Mouse (Mus musculus): Measurements from ENCODE around the gene Agrp. TPM values are rescaled to one million over a fixed set of nuclear protein-coding genes. Genes with fewer than 3 reads are reported as not detected.

The Agrp gene
- polyA plus RNA-seq, 1 experiment = not detected

DNA sequence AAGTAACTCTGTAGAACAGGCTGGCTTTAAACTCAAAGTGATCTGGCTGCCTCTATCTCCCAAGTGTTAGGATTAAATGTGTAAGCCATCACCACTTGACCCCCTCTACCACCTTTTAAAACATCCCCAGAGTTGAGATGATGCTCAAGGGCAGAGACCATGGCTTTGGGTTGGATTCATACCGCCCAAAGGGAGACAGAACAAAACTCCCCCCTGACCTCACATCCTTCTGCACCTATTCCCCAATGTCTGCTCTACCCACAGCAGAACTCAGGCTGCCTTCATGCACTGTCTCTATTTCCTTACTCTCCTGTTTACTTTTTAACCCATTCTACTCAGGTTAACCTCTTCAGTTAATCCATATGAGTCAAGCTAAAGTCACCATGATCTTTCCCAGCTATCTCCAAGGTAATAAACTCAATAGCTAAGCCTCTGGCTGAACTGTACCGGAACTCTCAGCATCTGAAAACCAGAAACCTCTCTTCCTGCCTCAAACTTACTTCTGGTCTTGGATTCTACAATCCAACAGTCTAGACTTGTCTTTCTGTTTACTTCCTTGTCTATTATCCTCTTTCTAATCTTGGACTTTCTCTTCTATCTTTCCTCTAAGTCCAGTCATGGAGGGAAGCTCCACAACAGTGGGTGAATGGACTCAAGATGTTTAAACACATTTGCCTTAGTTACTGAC is 2.3 kb downstream of the Agrp start:
- Histone ChIP-seq H3K27ac (replicated peaks; ENCODE audit: low read depth, low read length) (no peak overlapping the region), H3K4me3 (ENCODE audit: insufficient read depth, low read depth, low read length) (peak overlapping the region; percentile 70; the same call in 1 of the 2 replicates), H3K4me1 (ENCODE audit: control insufficient read depth, insufficient read depth, insufficient read length, low read length) (peaks cover 6% of the 10 kb centered on the region; the same call in 1 of the 2 replicates)

- no peaks in the 10 kb centered on the region for H3K4me1 ChIP-seq (ENCODE audit: control insufficient read depth, insufficient read depth, insufficient read length, low read length)
- no peak overlapping the region for H3K27ac ChIP-seq (replicated peaks; ENCODE audit: low read depth, low read length)
- no peak overlapping the region for H3K4me3 ChIP-seq (ENCODE audit: insufficient read depth, low read depth, low read length)
Observed at GRCm38 (mm10) chr8:105629337-105629736, 7.9 kb downstream of the Agrp start.

DNA sequence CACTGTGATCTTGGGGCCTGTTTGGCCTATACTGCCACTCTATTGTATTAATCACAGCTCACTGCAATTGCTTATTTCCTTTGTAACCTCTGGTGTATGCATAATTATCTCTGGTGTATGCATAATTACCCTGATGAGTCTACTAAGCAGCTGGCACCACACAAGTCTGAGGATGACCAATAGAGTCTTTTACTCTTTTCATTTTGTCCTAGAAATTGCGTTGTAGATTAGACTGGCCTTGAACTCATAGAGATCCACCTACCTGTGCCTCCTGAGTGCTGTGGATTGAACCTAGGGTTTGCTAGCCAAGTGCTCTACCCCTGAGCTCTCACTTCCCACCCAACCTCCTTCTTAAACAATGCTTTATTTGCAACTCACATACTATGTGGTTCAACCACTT is 11.1 kb downstream of the Agrp start:
- no peak overlapping the region for H3K27ac ChIP-seq (replicated peaks; ENCODE audit: low read depth, low read length)
- H3K4me1 ChIP-seq (ENCODE audit: control insufficient read depth, insufficient read depth, insufficient read length, low read length) = peaks cover 4% of the 10 kb centered on the region; the same call in 1 of the 2 replicates
- H3K4me3 ChIP-seq (ENCODE audit: insufficient read depth, low read depth, low read length) = no peak overlapping the region

DNA sequence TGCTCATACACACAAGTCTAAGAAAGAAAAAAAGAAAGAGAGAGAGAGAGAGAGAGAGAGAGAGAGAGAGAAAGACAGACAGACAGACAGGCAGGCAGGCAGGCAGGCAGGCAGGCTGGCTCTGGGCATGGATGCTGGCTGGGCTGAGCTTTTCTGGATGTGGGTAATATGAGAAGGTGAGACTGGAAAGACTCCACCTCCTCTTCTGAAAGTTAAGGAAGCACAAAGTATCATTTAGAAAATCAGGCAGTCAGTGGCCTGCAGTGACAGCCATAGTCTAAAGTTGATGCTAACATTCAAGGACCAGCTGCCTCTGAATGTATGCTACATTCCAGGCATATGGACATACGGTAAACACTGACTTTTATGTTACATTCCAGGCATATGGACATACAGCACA is 12.4 kb downstream of the Agrp start:
- Histone ChIP-seq H3K4me1 (ENCODE audit: control insufficient read depth, insufficient read depth, insufficient read length, low read length) (peaks cover 4% of the 10 kb centered on the region; the same call in 1 of the 2 replicates), H3K27ac (replicated peaks; ENCODE audit: low read depth, low read length) (no peak overlapping the region), H3K4me3 (ENCODE audit: insufficient read depth, low read depth, low read length) (no peak overlapping the region)

- H3K4me3 ChIP-seq (ENCODE audit: insufficient read depth, low read depth, low read length) = no peak overlapping the region
- H3K4me1 ChIP-seq (ENCODE audit: control insufficient read depth, insufficient read depth, insufficient read length, low read length) = peaks cover 4% of the 10 kb centered on the region; the same call in 1 of the 2 replicates
- no peak overlapping the region for H3K27ac ChIP-seq (replicated peaks; ENCODE audit: low read depth, low read length)
Observed at GRCm38 (mm10) chr8:105624401-105624800, 12.8 kb downstream of the Agrp start.

GRCm38 (mm10) chr8:105623679-105624245 is 13.4 kb downstream of the Agrp start:
- peaks cover 4% of the 10 kb centered on the region; the same call in 1 of the 2 replicates for H3K4me1 ChIP-seq (ENCODE audit: control insufficient read depth, insufficient read depth, insufficient read length, low read length)
- H3K27ac ChIP-seq (replicated peaks; ENCODE audit: low read depth, low read length) = peak overlapping the region; percentile 1; the same call in 1 of the 2 replicates
- H3K4me3 ChIP-seq (ENCODE audit: insufficient read depth, low read depth, low read length) = no peak overlapping the region

- H3K27ac ChIP-seq (replicated peaks; ENCODE audit: low read depth, low read length) = peak overlapping the region; percentile 24; the same call in 1 of the 2 replicates
- no peak overlapping the region for H3K4me3 ChIP-seq (ENCODE audit: insufficient read depth, low read depth, low read length)
- H3K4me1 ChIP-seq (ENCODE audit: control insufficient read depth, insufficient read depth, insufficient read length, low read length) = peaks cover 4% of the 10 kb centered on the region; the same call in 1 of the 2 replicates
Observed at GRCm38 (mm10) chr8:105623118-105623517, 14.1 kb downstream of the Agrp start.

DNA sequence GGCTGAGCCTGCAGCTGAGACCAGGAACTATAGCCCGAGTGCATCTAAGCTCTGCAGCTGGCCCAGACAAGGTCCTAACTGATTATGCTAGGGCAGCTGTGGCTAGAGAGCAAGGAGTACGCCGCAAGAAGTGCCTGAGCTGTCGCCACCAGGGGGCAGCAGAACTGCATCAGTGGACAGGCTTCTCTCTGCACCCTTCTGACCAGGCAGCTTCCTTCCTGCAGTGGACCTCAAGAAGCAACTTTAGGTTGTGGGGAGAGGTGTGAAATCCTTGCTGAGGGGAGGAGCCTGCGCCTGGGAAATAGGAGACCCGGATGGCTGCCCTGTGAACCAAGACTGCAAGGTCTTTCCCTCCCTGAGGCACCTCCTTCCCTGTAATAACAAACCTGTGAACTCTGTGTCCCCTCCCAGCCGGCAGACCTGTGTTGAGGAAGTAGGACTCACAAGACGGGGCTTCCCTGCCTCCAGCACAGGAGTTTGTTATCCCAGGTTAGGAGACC is 14.7 kb downstream of the Agrp start:
- Histone ChIP-seq H3K27ac (replicated peaks; ENCODE audit: low read depth, low read length) (peak overlapping the region; percentile 24; the same call in 1 of the 2 replicates), H3K4me3 (ENCODE audit: insufficient read depth, low read depth, low read length) (no peak overlapping the region), H3K4me1 (ENCODE audit: control insufficient read depth, insufficient read depth, insufficient read length, low read length) (peaks cover 4% of the 10 kb centered on the region; the same call in 1 of the 2 replicates)

- H3K4me3 ChIP-seq (ENCODE audit: insufficient read depth, low read depth, low read length) = no peak overlapping the region
- peaks cover 4% of the 10 kb centered on the region; the same call in 1 of the 2 replicates for H3K4me1 ChIP-seq (ENCODE audit: control insufficient read depth, insufficient read depth, insufficient read length, low read length)
- H3K27ac ChIP-seq (replicated peaks; ENCODE audit: low read depth, low read length) = no peak overlapping the region
Observed at GRCm38 (mm10) chr8:105621841-105622240, 15.4 kb downstream of the Agrp start.

DNA sequence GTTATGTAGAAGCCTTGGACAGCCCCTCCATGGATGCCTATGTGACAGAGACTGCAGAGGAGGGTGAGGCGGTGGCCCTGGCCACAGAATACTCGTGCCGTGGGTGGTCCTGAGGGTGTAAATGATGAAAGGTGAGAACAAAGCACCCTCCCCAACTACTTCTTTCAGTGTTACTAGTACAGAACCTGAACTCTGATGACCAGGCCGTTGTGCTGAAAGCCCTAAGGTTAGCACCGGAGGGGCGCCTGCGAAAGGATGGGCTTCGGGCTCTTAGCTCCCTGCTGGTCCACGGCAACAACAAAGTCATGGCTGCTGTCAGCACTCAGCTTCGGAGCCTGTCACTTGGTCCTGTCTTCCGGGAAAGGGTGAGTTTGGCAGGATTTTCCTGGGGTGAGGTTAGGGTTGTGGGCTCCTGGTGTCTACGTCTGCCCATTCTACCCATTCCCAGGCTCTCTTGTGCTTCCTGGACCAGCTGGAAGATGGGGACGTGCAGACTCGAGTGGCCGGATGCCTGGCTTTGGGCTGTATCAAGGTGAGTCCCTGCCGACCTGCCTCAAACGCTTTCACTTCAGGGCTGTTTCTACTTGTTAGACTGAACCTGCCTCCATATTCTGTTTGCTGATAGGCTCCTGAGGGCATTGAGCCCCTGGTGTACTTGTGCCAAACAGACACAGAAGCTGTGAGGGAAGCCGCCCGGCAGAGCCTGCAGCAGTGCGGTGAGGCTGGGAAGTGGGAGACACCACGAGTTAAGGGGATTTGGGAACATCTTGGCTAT is 16.1 kb downstream of the Agrp start:
- Histone ChIP-seq H3K27ac (replicated peaks; ENCODE audit: low read depth, low read length) (no peak overlapping the region), H3K4me1 (ENCODE audit: control insufficient read depth, insufficient read depth, insufficient read length, low read length) (peaks cover 4% of the 10 kb centered on the region; the same call in 1 of the 2 replicates)

DNA sequence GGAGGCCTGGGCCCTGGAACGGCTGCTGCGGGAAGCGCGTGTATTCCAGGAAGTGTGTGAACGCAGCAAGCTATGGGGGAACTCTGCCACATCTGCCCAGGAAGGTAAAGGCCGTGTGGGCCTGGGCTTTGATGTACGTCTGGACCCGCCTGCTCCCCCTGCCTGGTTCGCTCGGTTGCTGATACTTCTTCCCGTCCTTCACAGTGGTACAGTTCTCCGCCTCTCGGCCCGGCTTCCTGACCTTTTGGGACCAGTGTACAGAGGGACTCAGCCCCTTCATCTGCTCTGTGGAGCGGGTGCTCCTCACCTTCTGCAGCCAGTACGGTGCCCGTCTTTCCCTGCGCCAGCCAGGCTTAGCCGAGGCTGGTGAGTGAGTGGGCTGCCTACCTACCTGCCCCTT is 17.0 kb downstream of the Agrp start:
- no peak overlapping the region for H3K4me3 ChIP-seq (ENCODE audit: insufficient read depth, low read depth, low read length)
- H3K27ac ChIP-seq (replicated peaks; ENCODE audit: low read depth, low read length) = no peak overlapping the region
- H3K4me1 ChIP-seq (ENCODE audit: control insufficient read depth, insufficient read depth, insufficient read length, low read length) = peaks cover 4% of the 10 kb centered on the region; the same call in 1 of the 2 replicates

More for the DNA sequence above, 16.1 kb downstream of the Agrp start:
- H3K4me3 ChIP-seq (ENCODE audit: insufficient read depth, low read depth, low read length) = no peak overlapping the region

DNA sequence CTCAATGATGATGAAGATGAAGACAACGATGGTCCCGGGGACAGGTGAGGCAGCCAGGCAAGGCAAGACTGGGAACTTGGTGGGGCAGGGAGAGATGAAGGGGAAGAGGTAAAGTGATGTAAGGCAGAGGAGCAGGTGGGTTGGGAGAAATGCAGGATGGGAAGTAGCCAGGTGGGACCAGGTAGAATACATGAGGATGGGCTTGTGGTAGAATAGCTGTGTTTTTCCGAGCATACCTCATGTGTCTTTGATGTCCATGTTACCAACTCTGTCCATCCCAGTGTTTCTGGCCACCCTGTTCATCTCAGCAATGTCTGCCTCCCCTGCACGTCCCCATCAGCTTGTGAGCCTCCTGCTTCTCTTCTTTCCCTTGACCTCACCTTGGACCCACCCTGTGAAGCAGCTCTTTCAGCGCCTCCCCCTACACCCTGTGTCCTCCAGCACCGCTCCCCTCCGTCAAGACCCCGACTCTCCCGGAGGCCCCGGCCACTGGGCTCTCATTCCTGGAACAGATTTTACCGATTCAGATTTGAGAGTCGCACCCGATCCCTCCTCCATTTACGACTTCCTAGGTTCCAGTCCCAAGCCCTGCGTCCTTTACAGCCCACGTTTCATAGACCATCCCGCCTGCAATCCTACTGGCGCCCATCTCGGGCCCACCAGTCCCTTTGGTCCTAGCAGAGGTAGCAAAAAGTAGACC is 18.2 kb downstream of the Agrp start:
- no peak overlapping the region for H3K4me3 ChIP-seq (ENCODE audit: insufficient read depth, low read depth, low read length)

DNA sequence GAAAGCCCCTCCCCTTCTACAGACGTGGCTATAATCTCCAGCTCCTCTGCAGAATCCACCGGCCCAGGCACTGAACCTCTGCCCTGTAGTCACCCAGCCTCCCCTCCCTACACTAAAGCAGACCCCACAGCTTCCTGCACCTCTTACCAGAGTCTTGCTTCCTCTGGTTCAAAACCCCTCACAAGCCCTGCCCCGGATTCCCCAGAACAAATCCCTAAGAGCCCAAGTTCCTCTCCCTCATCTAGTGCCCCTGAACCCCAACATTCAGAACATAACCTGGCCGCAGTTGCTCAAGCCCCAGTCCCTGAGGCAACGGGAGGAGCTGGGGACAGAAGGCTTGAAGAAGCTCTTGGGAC is 18.9 kb downstream of the Agrp start:
- peaks cover 2% of the 10 kb centered on the region; the same call in 1 of the 2 replicates for H3K4me1 ChIP-seq (ENCODE audit: control insufficient read depth, insufficient read depth, insufficient read length, low read length)

More for the DNA sequence above, 18.2 kb downstream of the Agrp start:
- Histone ChIP-seq H3K27ac (replicated peaks; ENCODE audit: low read depth, low read length) (no peak overlapping the region), H3K4me1 (ENCODE audit: control insufficient read depth, insufficient read depth, insufficient read length, low read length) (peaks cover 4% of the 10 kb centered on the region; the same call in 1 of the 2 replicates)

DNA sequence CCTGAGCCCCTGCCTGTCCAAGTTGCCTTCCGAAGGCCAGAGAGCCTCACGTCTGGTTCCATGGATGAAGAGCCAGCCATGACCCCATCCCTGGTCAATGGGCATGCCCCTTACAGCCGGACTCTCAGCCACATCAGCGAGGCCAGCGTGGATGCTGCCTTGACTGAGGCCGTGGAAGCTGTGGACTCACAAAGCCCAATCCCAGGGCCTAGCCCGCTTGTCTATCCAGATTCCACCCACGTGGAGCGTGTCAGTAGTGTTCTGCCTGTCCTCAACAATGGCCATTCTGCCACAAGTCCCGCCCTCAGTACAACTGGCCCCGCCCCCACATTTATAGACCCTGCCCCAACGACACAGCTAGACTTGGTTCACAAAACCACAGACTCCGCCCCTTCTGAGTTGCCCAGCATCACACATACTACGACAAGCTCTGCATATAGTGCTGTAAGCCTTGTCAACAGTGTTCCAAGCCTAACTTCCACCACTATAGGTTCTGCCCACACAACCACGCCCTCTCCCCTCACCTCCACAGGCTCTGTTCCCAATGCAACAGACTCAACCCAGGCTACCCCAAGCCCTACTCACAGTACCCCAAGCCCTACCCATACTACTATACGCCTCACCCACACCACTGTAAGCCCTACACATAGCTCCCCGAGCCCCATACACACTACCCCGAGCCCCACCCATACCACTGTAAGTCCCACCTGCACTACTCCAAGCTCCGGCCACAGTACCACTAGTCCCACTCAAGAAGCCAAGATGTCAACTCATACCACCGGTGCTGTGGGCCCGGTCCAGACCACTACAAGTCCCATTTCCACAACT is 19.5 kb downstream of the Agrp start:
- Histone ChIP-seq H3K4me1 (ENCODE audit: control insufficient read depth, insufficient read depth, insufficient read length, low read length) (no peaks in the 10 kb centered on the region; the same call in 1 of the 2 replicates), H3K27ac (replicated peaks; ENCODE audit: low read depth, low read length) (no peak overlapping the region), H3K4me3 (ENCODE audit: insufficient read depth, low read depth, low read length) (no peak overlapping the region)

More for the DNA sequence above, 18.9 kb downstream of the Agrp start:
- Histone ChIP-seq H3K27ac (replicated peaks; ENCODE audit: low read depth, low read length) (no peak overlapping the region), H3K4me3 (ENCODE audit: insufficient read depth, low read depth, low read length) (no peak overlapping the region)

Data from brown adipose tissue, adult 24 weeks (tissue).